Mouse (Mus musculus) heart, adult 2 months (tissue): ENCODE data around the gene Rsph6a. TPM values are rescaled to one million over a fixed set of nuclear protein-coding genes. Genes with fewer than 3 reads are reported as not detected.

Experiments used
- DNase-seq, 2 experiments: peaks; one replicate each; pipeline ENCODE4 v3.0.0; 2021
- H3K27ac ChIP-seq: fragments of 200-600 bp; 2 replicates; pipeline ENCODE4 v1.8.1; 2022
- H3K27me3 ChIP-seq: fragments of 200-500 bp; 2 replicates; pipeline ENCODE4 v1.6.1; 2012; ENCODE audit warnings: mild to moderate bottlenecking, low read length, inconsistent platforms, mixed read lengths; ENCODE audit not compliant: control insufficient read depth, insufficient read depth
- H3K36me3 ChIP-seq: fragments of 200-500 bp; 2 replicates; pipeline ENCODE4 v1.6.1; 2012; ENCODE audit warnings: low read length, inconsistent platforms; ENCODE audit not compliant: control insufficient read depth, insufficient read depth
- H3K4me1 ChIP-seq: fragments of 200-500 bp; 2 replicates; pipeline ENCODE4 v1.6.1; 2011; ENCODE audit warnings: low read length; ENCODE audit not compliant: control insufficient read depth, insufficient read depth
- H3K4me3 ChIP-seq: fragments of 200-600 bp; 2 replicates; pipeline ENCODE4 v1.8.1; 2022
- H3K79me2 ChIP-seq: fragments of 200-500 bp; replicated peaks from 2 replicates; pipeline ENCODE4 v1.6.1; 2012; ENCODE audit warnings: mild to moderate bottlenecking, inconsistent platforms, low read length, moderate library complexity, mixed read lengths; ENCODE audit not compliant: control insufficient read depth, insufficient read depth
- H3K9ac ChIP-seq: fragments of 200-500 bp; 2 replicates; pipeline ENCODE4 v1.6.1; 2012; ENCODE audit warnings: low read depth, mild to moderate bottlenecking, control low read depth, inconsistent platforms, low read length, mixed read lengths
- CTCF ChIP-seq: fragments of 200-600 bp; IDR thresholded peaks from 2 replicates; pipeline ENCODE4 v1.8.1; 2022; ENCODE audit warnings: antibody characterized with exemption, mild to moderate bottlenecking, moderate library complexity
- EP300 ChIP-seq: fragments of 200-500 bp; IDR thresholded peaks from 2 replicates; pipeline ENCODE4 v1.6.1; 2011; ENCODE audit warnings: low read depth, low read length, control low read depth; ENCODE audit not compliant: insufficient read depth
- POLR2A ChIP-seq: fragments of 200-500 bp; IDR thresholded peaks from 2 replicates; pipeline ENCODE4 v1.6.1; 2011; ENCODE audit warnings: mild to moderate bottlenecking, low read depth, low read length, control low read depth; ENCODE audit not compliant: insufficient read depth
- WGBS: fragments of 180-500 bp; shearing (Covaris S2); methylation state at CpG from one replicate; pipeline ENCODE4 v1.1.7; 2018; 5-methylcytosine and 5-hydroxymethylcytosine counted together
- intact Hi-C: fragments of 180-260 bp; cut with DNase I; formaldehyde crosslinking; loops from one replicate; pipeline ENCODE4 v1.15.1; 2025
- polyA plus RNA-seq: library from polyadenylated mRNA; depleted of rRNA; stranded (reverse); fragments of >200 nt; gene quantifications from 2 replicates; pipeline ENCODE4 v1.2.3, GENCODE M21; 2012
- total RNA-seq, 2 experiments: library from RNA; stranded (reverse); gene quantifications; 2 replicates each; pipeline ENCODE4 v1.2.3; 2021

Gene Rsph6a
- total and polyA plus RNA-seq, 3 experiments: 0.06 TPM; not detected in 2

- H3K4me3 ChIP-seq: peak overlapping the region; percentile 48
- TF ChIP-seq POLR2A (0 out of 2 replicates have a peak, but pooled peaks have one; percentile 13), EP300 (no peak), CTCF (no peak)
- H3K9ac ChIP-seq: peak overlapping the region; percentile 87
- no peaks in the 10 kb centered on the region for H3K79me2 ChIP-seq
- peak overlapping the region; percentile 97 for H3K27ac ChIP-seq
- no peaks in the 10 kb centered on the region for H3K27me3 ChIP-seq
- H3K36me3 ChIP-seq: peaks cover 3% of the 10 kb centered on the region
- DNase-seq: peak; percentile 58 to 65
- 36% methylated on average over 6 of the region's 6 CpGs for WGBS
- intact Hi-C loops: no loop called here
- H3K4me1 ChIP-seq: peaks cover 5% of the 10 kb centered on the region
Observed at GRCm38 (mm10) chr7:19084277-19084771, 29.8 kb downstream of the Rsph6a start.

DNA sequence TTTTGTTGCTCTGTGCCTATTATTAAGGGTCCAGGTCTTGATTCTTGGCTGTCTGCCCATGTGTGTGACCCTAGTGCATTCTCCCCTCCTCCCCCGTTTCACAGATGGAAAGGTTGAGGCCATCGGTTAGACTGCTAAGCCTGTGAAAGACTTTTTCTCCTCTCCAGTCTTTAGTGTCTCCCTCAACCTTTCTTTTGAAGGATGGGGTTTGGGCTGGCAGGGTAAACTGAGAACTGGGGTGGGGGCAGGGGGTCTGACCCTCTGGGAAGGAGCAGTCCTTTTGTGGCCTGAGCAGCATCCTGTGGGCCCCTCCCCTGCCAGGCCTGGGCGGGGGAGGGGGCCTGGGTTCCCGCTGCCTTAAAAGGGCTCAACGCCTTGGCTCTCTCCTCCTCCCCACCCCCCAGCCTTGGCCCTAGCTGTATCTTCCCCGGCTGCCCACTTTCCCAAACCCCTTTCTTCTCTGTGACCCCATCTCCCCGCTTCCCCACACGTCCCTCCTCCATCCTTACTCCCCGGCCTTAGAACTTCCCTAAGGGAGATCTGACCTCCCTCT is 30.5 kb downstream of the Rsph6a start:
- no peaks in the 10 kb centered on the region for H3K27me3 ChIP-seq
- TF ChIP-seq EP300 (no peak), POLR2A (no peak), CTCF (no peak)
- peaks cover 5% of the 10 kb centered on the region for H3K4me1 ChIP-seq
- H3K9ac ChIP-seq: peak overlapping the region; percentile 87
- H3K79me2 ChIP-seq: no peaks in the 10 kb centered on the region
- intact Hi-C loops: no loop called here
- peak overlapping the region; percentile 97 for H3K27ac ChIP-seq
- peaks cover 3% of the 10 kb centered on the region for H3K36me3 ChIP-seq
- peak overlapping the region; percentile 48 for H3K4me3 ChIP-seq
- 14% methylated on average over 9 of the region's 9 CpGs for WGBS
- no peak for DNase-seq

DNA sequence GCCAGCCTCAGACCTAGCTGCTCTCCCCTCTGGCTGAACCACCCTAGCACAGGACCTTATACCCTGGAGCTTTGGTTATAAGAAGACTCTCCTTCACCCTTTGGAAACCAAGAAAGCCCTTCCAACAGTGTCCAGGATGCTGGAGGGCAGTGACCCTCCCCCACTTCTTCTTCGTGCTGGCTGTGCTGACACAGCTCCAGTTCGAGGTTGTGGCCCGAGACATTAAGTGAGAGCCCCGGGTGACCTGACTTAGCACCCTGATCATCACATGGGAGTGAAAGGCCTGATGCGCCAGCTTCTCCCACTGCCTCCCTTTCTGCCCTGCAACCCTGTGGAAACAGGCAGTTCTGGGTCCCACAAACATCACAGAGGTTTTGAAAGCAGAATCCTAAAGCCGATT is 31.0 kb downstream of the Rsph6a start:
- peak overlapping the region; percentile 87 for H3K9ac ChIP-seq
- H3K27ac ChIP-seq: peak overlapping the region; percentile 97
- no peaks in the 10 kb centered on the region for H3K79me2 ChIP-seq
- DNase-seq: peak in 1 of 2 experiments; percentile 30
- 13% methylated on average over 6 of the region's 6 CpGs for WGBS
- intact Hi-C loops: no loop called here
- peaks cover 3% of the 10 kb centered on the region for H3K36me3 ChIP-seq
- H3K4me1 ChIP-seq: peaks cover 5% of the 10 kb centered on the region
- peak overlapping the region; percentile 48 for H3K4me3 ChIP-seq
- H3K27me3 ChIP-seq: no peaks in the 10 kb centered on the region
- TF ChIP-seq POLR2A (no peak), EP300 (no peak), CTCF (no peak)

- peak overlapping the region; percentile 48 for H3K4me3 ChIP-seq
- no peaks in the 10 kb centered on the region for H3K79me2 ChIP-seq
- 30% methylated on average over 14 of the region's 14 CpGs for WGBS
- H3K36me3 ChIP-seq: peaks cover 3% of the 10 kb centered on the region
- peak overlapping the region; percentile 87 for H3K9ac ChIP-seq
- no peak for TF ChIP-seq CTCF
- no peak for TF ChIP-seq POLR2A
- TF ChIP-seq EP300: 0 out of 2 replicates have a peak, but pooled peaks have one; percentile 42
- intact Hi-C loops: no loop called here
- H3K27ac ChIP-seq: peak overlapping the region; percentile 97
- no peaks in the 10 kb centered on the region for H3K27me3 ChIP-seq
- peaks cover 5% of the 10 kb centered on the region for H3K4me1 ChIP-seq
- peak; percentile 67 for DNase-seq
Observed at GRCm38 (mm10) chr7:19086042-19086441, 31.6 kb downstream of the Rsph6a start.

DNA sequence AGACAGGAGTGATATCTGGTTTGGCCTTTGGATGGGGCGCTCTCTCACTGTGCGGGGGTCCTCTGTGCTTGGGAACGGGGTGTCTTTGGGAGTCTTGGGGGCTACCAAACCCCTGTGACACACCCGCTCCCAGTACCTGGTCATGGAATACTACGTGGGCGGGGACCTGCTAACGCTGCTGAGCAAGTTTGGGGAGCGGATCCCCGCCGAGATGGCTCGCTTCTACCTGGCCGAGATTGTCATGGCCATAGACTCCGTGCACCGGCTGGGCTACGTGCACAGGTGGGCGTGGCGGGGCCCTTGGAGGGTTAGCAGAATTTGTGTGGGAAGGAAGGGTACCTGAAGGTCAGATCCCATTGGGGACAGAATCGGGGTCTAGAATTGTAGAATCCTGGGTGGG is 32.3 kb downstream of the Rsph6a start:
- Histone ChIP-seq H3K27ac (no peak overlapping the region), H3K79me2 (no peaks in the 10 kb centered on the region), H3K36me3 (peaks cover 3% of the 10 kb centered on the region), H3K27me3 (no peaks in the 10 kb centered on the region), H3K4me3 (no peak overlapping the region), H3K4me1 (peaks cover 3% of the 10 kb centered on the region), H3K9ac (no peak overlapping the region)
- intact Hi-C loops: no loop called here
- no peak for DNase-seq
- TF ChIP-seq EP300 (no peak), POLR2A (no peak), CTCF (no peak)
- WGBS: 82% methylated on average over 18 of the region's 18 CpGs

- peaks cover 3% of the 10 kb centered on the region for H3K4me1 ChIP-seq
Observed at GRCm38 (mm10) chr7:19088813-19089212, 34.3 kb downstream of the Rsph6a start.

More at GRCm38 (mm10) chr7:19088813-19089212, 34.3 kb downstream of the Rsph6a start:
- H3K27me3 ChIP-seq: no peaks in the 10 kb centered on the region
- H3K27ac ChIP-seq: no peak overlapping the region
- peak; percentile 72 to 81 for DNase-seq
- intact Hi-C loops: loop anchor here (1.0 kb wide), 1 partner anchor 21 kb away; no protein-coding TSS in a partner anchor
- no peaks in the 10 kb centered on the region; the same call in 1 of the 2 replicates for H3K36me3 ChIP-seq
- TF ChIP-seq POLR2A (no peak), CTCF (peak; percentile 98)
- H3K79me2 ChIP-seq: no peaks in the 10 kb centered on the region
- WGBS: 26% methylated on average over 10 of the region's 10 CpGs
- no peak overlapping the region for H3K4me3 ChIP-seq
- no peak overlapping the region for H3K9ac ChIP-seq
